Comparison of ENCODE assay signal across 8 mouse cellular contexts in the genomic region with DNA sequence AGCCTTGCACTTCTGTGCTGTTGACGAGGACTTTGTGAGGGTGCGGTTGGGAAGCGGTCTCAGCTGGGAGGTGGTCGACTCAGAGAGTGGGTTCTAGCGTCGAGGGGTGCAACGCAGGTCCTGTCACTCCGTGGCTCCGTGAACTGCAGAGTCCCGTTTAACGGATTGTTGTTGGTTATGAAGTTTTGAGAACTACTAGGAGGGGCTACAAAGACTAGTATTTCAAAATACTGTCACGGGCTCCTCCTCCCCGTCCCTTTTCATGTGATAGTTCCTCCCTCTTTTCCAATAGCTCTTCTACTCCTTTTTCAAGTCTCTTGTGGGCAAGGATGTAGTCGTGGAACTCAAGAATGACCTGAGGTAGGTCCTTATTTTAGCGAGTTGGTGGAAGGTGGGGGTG. TPM values are rescaled to one million over a fixed set of nuclear protein-coding genes. Genes with fewer than 3 reads are reported as not detected.
DNase-seq lines count a peak whose midpoint lies in the region; ATAC-seq and TF ChIP-seq lines count a peak whose summit lies in the region.

No protein-coding gene starts in this region.

- H3K4me2 ChIP-seq in heart, postnatal 0 days (ENCODE audit: low read depth, low read length) = peak overlapping the region; percentile 96
- peak overlapping the region; percentile 96 for H3K4me2 ChIP-seq in hindbrain, embryonic 14.5 days (replicated peaks)
- H3K4me2 ChIP-seq in midbrain, embryonic 12.5 days (replicated peaks) = peak overlapping the region; percentile 96

- H3K27ac ChIP-seq in heart, postnatal 0 days (ENCODE audit: low read depth) = peak overlapping the region; percentile 93
- peak overlapping the region; percentile 95 for H3K27ac ChIP-seq in bone marrow, adult 2 months (ENCODE audit: control insufficient read depth, insufficient read depth, low read depth, low read length, poor library complexity)
- H3K27ac ChIP-seq in hindbrain, embryonic 14.5 days = peak overlapping the region; percentile 96; the same call in 1 of the 2 replicates
- peak overlapping the region; percentile 96 for H3K27ac ChIP-seq in midbrain, embryonic 12.5 days (replicated peaks)

- H3K36me3 ChIP-seq in heart, postnatal 0 days (replicated peaks; ENCODE audit: control insufficient read depth, insufficient read depth, low read length) = peaks cover 19% of the 10 kb centered on the region
- H3K36me3 ChIP-seq in hindbrain, embryonic 14.5 days (replicated peaks; ENCODE audit: control insufficient read depth, insufficient read depth) = peaks cover 19% of the 10 kb centered on the region
- H3K36me3 ChIP-seq in midbrain, embryonic 12.5 days = peaks cover 23% of the 10 kb centered on the region

- TF ChIP-seq EP300 in heart, postnatal 0 days (IDR thresholded peaks at IDR 0.05; ENCODE audit: low read depth) = no peak

- TF ChIP-seq CTCF in heart, postnatal 0 days (IDR thresholded peaks at IDR 0.05; ENCODE audit: low read depth) = no peak
- TF ChIP-seq CTCF in bone marrow, adult 2 months (IDR thresholded peaks at IDR 0.05; ENCODE audit: control insufficient read depth, insufficient read depth, low read length) = no peak

- intact Hi-C loops in gastrocnemius, postnatal 36 days (cut with DNase I) = loop anchor here (2.0 to 10.0 kb wide), 2 partner anchors 48 to 126 kb away; a partner anchor contains a TSS

- H3K4me3 ChIP-seq in heart, postnatal 0 days (ENCODE audit: low read depth, low read length) = peak overlapping the region; percentile 85
- H3K4me3 ChIP-seq in bone marrow, adult 2 months (replicated peaks; ENCODE audit: control insufficient read depth, low read depth, low read length) = peak overlapping the region; percentile 92
- H3K4me3 ChIP-seq in hindbrain, embryonic 14.5 days (replicated peaks; ENCODE audit: low read length) = peak overlapping the region; percentile 65
- peak overlapping the region; percentile 91 for H3K4me3 ChIP-seq in midbrain, embryonic 12.5 days

- 0% methylated on average over 15 of the region's 15 CpGs for WGBS in heart, postnatal 0 days
- WGBS in bone marrow, adult 2 months = under 1% methylated on average over 15 of the region's 15 CpGs
- whole genome bisulfite sequencing in hindbrain, embryonic 14.5 days = under 1% methylated on average over 15 of the region's 15 CpGs
- WGBS in midbrain, embryonic 12.5 days = 0% methylated on average over 15 of the region's 15 CpGs

- no peak for TF ChIP-seq POLR2A in bone marrow, adult 2 months (IDR thresholded peaks at IDR 0.05; ENCODE audit: borderline replicate concordance, control insufficient read depth, low read depth, low read length)

- no peaks in the 10 kb centered on the region for H3K27me3 ChIP-seq in heart, postnatal 0 days (ENCODE audit: control insufficient read depth, insufficient read depth, low read length)
- H3K27me3 ChIP-seq in hindbrain, embryonic 14.5 days (ENCODE audit: control insufficient read depth, insufficient read depth, low read length) = no peaks in the 10 kb centered on the region
- no peaks in the 10 kb centered on the region for H3K27me3 ChIP-seq in midbrain, embryonic 12.5 days

- peaks cover 13% of the 10 kb centered on the region for H3K4me1 ChIP-seq in heart, postnatal 0 days (ENCODE audit: control insufficient read depth, insufficient read depth)
- peaks cover 2% of the 10 kb centered on the region for H3K4me1 ChIP-seq in bone marrow, adult 2 months (ENCODE audit: control insufficient read depth, insufficient read depth, low read length)
- H3K4me1 ChIP-seq in hindbrain, embryonic 14.5 days (replicated peaks; ENCODE audit: control insufficient read depth, insufficient read depth, low read length) = peaks cover 14% of the 10 kb centered on the region
- H3K4me1 ChIP-seq in midbrain, embryonic 12.5 days = peaks cover 18% of the 10 kb centered on the region

- H3K9me3 ChIP-seq in heart, postnatal 0 days (replicated peaks; ENCODE audit: control insufficient read depth, low read length) = no peaks in the 10 kb centered on the region
- H3K9me3 ChIP-seq in hindbrain, embryonic 14.5 days (ENCODE audit: control insufficient read depth, low read length) = no peaks in the 10 kb centered on the region
- H3K9me3 ChIP-seq in midbrain, embryonic 12.5 days = no peaks in the 10 kb centered on the region

- no peak for DNase-seq in heart, postnatal 0 days (ENCODE audit: low spot score)
- no peak for DNase-seq in heart, adult 18-20 months
- DNase-seq in hindbrain, embryonic 14.5 days (ENCODE audit: low spot score) = no peak
- no peak for DNase-seq in gastrocnemius, postnatal 36 days
- no peak for DNase-seq in cerebellum, adult 9-10 months
- DNase-seq in spleen, postnatal 14 days (ENCODE audit: low spot score in 2 of 2) = no peak

- H3K9ac ChIP-seq in heart, postnatal 0 days (replicated peaks; ENCODE audit: low read depth, low read length) = peak overlapping the region; percentile 73
- H3K9ac ChIP-seq in hindbrain, embryonic 14.5 days = peak overlapping the region; percentile 78
- H3K9ac ChIP-seq in midbrain, embryonic 12.5 days (replicated peaks) = peak overlapping the region; percentile 87

- no peak for ATAC-seq in heart, postnatal 0 days (ENCODE audit: insufficient read depth, low read depth)
- ATAC-seq in hindbrain, embryonic 14.5 days (ENCODE audit: low FRiP score) = peak; percentile 24; the same call in 1 of the 2 replicates
- no peak for ATAC-seq in midbrain, embryonic 12.5 days (ENCODE audit: low FRiP score, low read depth)

RNA-seq across cellular contexts. Expression of a gene that starts 0.7 kb away (rescaled TPM):
- 23.1 and 43.3 TPM in 2 replicates for total RNA-seq in heart, postnatal 0 days (2014; rRNA removed; ENCODE audit: low replicate concordance)
- 63.5 and 64.2 TPM in 2 replicates for polyA plus RNA-seq in heart, postnatal 0 days (2015; fragmentation: Nextera tagmentation; extraction: Ambion mirVana)
- 10 to 100 TPM; 16.3 to 18.0 TPM for total RNA-seq in heart, adult 18-20 months (2021)
- polyA plus RNA-seq in bone marrow, adult 2 months (2011; ENCODE audit: insufficient read depth, insufficient read length, low replicate concordance, missing spikeins) = 70.0 and 84.5 TPM in 2 replicates
- polyA plus RNA-seq in hindbrain, embryonic 14.5 days (2014; fragmentation: Nextera tagmentation; extraction: Ambion mirVana) = 92.9 and 97.8 TPM in 2 replicates
- polyA plus RNA-seq in midbrain, embryonic 12.5 days (2016; fragmentation: Nextera tagmentation; extraction: Ambion mirVana) = 188 and 202 TPM in 2 replicates
- total RNA-seq in gastrocnemius, postnatal 36 days (2021) = 10 to 100 TPM; 13.1 to 15.3 TPM

RNA-seq across cellular contexts. Expression of a gene that starts 9.8 kb away (rescaled TPM):
- 3.3 and 5.1 TPM in 2 replicates for total RNA-seq in heart, postnatal 0 days (2014; rRNA removed; ENCODE audit: low replicate concordance)
- polyA plus RNA-seq in heart, postnatal 0 days (2015; fragmentation: Nextera tagmentation; extraction: Ambion mirVana) = 1.6 and 1.8 TPM in 2 replicates
- 10 to 100 TPM in 1 of 2 experiments, 1 to 10 TPM in 1; 9.8 to 10.8 TPM for total RNA-seq in heart, adult 18-20 months (2021)
- not detected in 2 replicates for polyA plus RNA-seq in bone marrow, adult 2 months (2011; ENCODE audit: insufficient read depth, insufficient read length, low replicate concordance, missing spikeins)
- polyA plus RNA-seq in hindbrain, embryonic 14.5 days (2014; fragmentation: Nextera tagmentation; extraction: Ambion mirVana) = 1.9 TPM in 2 replicates
- polyA plus RNA-seq in midbrain, embryonic 12.5 days (2016; fragmentation: Nextera tagmentation; extraction: Ambion mirVana) = 1.1 and 1.7 TPM in 2 replicates
- 10 to 100 TPM; 18.6 to 23.2 TPM for total RNA-seq in gastrocnemius, postnatal 36 days (2021)

RNA-seq across cellular contexts. Expression of a gene that starts 10.4 kb away (rescaled TPM):
- 8.2 and 10.2 TPM in 2 replicates for total RNA-seq in heart, postnatal 0 days (2014; rRNA removed; ENCODE audit: low replicate concordance)
- polyA plus RNA-seq in heart, postnatal 0 days (2015; fragmentation: Nextera tagmentation; extraction: Ambion mirVana) = 2.5 and 2.8 TPM in 2 replicates
- total RNA-seq in heart, adult 18-20 months (2021) = 10 to 100 TPM; 17.5 to 41.5 TPM
- polyA plus RNA-seq in bone marrow, adult 2 months (2011; ENCODE audit: insufficient read depth, insufficient read length, low replicate concordance, missing spikeins) = 1.9 TPM in 1 of 2 replicates, not detected in the other
- 7.5 and 11.6 TPM in 2 replicates for polyA plus RNA-seq in hindbrain, embryonic 14.5 days (2014; fragmentation: Nextera tagmentation; extraction: Ambion mirVana)
- polyA plus RNA-seq in midbrain, embryonic 12.5 days (2016; fragmentation: Nextera tagmentation; extraction: Ambion mirVana) = 2.3 and 2.8 TPM in 2 replicates
- total RNA-seq in gastrocnemius, postnatal 36 days (2021) = 10 to 100 TPM in 1 of 2 experiments, 1 to 10 TPM in 1; 8.8 to 10.1 TPM

RNA-seq across cellular contexts. Expression of a gene that starts 12.6 kb away (rescaled TPM):
- not detected in 2 replicates for total RNA-seq in heart, postnatal 0 days (2014; rRNA removed; ENCODE audit: low replicate concordance)
- not detected in 2 replicates for polyA plus RNA-seq in heart, postnatal 0 days (2015; fragmentation: Nextera tagmentation; extraction: Ambion mirVana)
- not detected for total RNA-seq in heart, adult 18-20 months (2021)
- polyA plus RNA-seq in bone marrow, adult 2 months (2011; ENCODE audit: insufficient read depth, insufficient read length, low replicate concordance, missing spikeins) = not detected in 2 replicates
- polyA plus RNA-seq in hindbrain, embryonic 14.5 days (2014; fragmentation: Nextera tagmentation; extraction: Ambion mirVana) = not detected in 2 replicates
- polyA plus RNA-seq in midbrain, embryonic 12.5 days (2016; fragmentation: Nextera tagmentation; extraction: Ambion mirVana) = not detected in 2 replicates
- total RNA-seq in gastrocnemius, postnatal 36 days (2021) = not detected

RNA-seq across cellular contexts. Expression of a gene that starts 18.5 kb away (rescaled TPM):
- total RNA-seq in heart, postnatal 0 days (2014; rRNA removed; ENCODE audit: low replicate concordance) = 61.5 and 92.0 TPM in 2 replicates
- 20.4 and 21.7 TPM in 2 replicates for polyA plus RNA-seq in heart, postnatal 0 days (2015; fragmentation: Nextera tagmentation; extraction: Ambion mirVana)
- total RNA-seq in heart, adult 18-20 months (2021) = 10 to 100 TPM; 32.4 to 35.1 TPM
- polyA plus RNA-seq in bone marrow, adult 2 months (2011; ENCODE audit: insufficient read depth, insufficient read length, low replicate concordance, missing spikeins) = 117 and 158 TPM in 2 replicates
- 51.0 and 51.6 TPM in 2 replicates for polyA plus RNA-seq in hindbrain, embryonic 14.5 days (2014; fragmentation: Nextera tagmentation; extraction: Ambion mirVana)
- polyA plus RNA-seq in midbrain, embryonic 12.5 days (2016; fragmentation: Nextera tagmentation; extraction: Ambion mirVana) = 139 and 142 TPM in 2 replicates
- 10 to 100 TPM; 29.3 to 31.8 TPM for total RNA-seq in gastrocnemius, postnatal 36 days (2021)
